Mouse (Mus musculus) hindbrain, embryonic 12.5 days (tissue): ENCODE measurements at regions not wholly inside any gene's neighbourhood (a gene's known extent, or its start where the extent isn't known, plus 50 kb on each side); places are given as distances from the start of the nearest gene placed in this dataset.

Source experiments
- ATAC-seq: fragments of 200-750 bp; cut with Nextera tagmentation; 2 replicates; pipeline ENCODE4 v1.8.0; 2017; ENCODE audit warnings: moderate TSS enrichment; ENCODE audit not compliant: low FRiP score
- H3K27ac ChIP-seq: fragments of 300-500 bp; sonication (generic); 2 replicates; pipeline ENCODE4 v1.5.1; 2016; ENCODE audit warnings: mild to moderate bottlenecking
- H3K27me3 ChIP-seq: fragments of 300-500 bp; sonication (generic); 2 replicates; pipeline ENCODE4 v1.6.1; 2016; ENCODE audit warnings: mild to moderate bottlenecking
- H3K36me3 ChIP-seq: fragments of 300-500 bp; sonication (generic); 2 replicates; pipeline ENCODE4 v1.6.1; 2016; ENCODE audit warnings: mild to moderate bottlenecking
- H3K4me1 ChIP-seq: fragments of 300-500 bp; sonication (generic); 2 replicates; pipeline ENCODE4 v1.6.1; 2016
- H3K4me2 ChIP-seq: fragments of 300-500 bp; sonication (generic); replicated peaks from 2 replicates; pipeline ENCODE4 v1.6.1; 2016; ENCODE audit warnings: mild to moderate bottlenecking
- H3K4me3 ChIP-seq: fragments of 300-500 bp; sonication (generic); 2 replicates; pipeline ENCODE4 v1.5.1; 2016; ENCODE audit warnings: mild to moderate bottlenecking
- H3K9ac ChIP-seq: fragments of 300-500 bp; sonication (generic); 2 replicates; pipeline ENCODE4 v1.6.1; 2016; ENCODE audit warnings: mild to moderate bottlenecking, moderate library complexity
- H3K9me3 ChIP-seq: fragments of 300-500 bp; sonication (generic); replicated peaks from 2 replicates; pipeline ENCODE4 v1.6.1; 2016; ENCODE audit warnings: mild to moderate bottlenecking
- WGBS: fragments of 180-500 bp; shearing (Covaris S2); methylation state at CpG from one replicate; pipeline ENCODE4 v1.1.7; 2016; 5-methylcytosine and 5-hydroxymethylcytosine counted together

DNA sequence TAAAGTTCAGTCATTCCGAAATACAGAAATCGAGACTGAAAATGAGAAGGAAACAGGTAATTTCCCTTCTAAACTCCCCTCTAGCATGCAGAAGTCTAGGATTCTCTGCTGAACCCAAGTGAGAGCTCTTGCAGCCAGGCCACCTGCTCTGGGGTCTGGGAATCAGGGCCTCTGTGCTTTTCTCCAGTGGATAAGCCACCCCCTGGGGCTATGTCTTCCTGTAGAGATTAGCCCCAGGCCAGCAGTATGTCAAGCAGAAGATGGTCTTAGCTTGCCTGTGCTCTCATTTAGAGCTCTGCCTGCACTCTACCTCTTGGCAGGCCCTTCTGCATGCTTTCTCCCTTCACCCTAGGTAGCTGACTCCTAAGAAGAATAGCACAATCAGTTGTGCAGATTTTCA lies 56.2 kb upstream of the Gramd1b start:
- no peak for ATAC-seq
- Histone ChIP-seq H3K4me3 (no peak overlapping the region), H3K9me3 (no peaks in the 10 kb centered on the region), H3K4me2 (no peak overlapping the region), H3K4me1 (no peaks in the 10 kb centered on the region), H3K27me3 (no peaks in the 10 kb centered on the region), H3K9ac (no peak overlapping the region), H3K36me3 (no peaks in the 10 kb centered on the region), H3K27ac (no peak overlapping the region)
- WGBS: 79% methylated on average over 2 of the region's 2 CpGs

GRCm38 (mm10) chr9:40586581-40586980 lies 55.4 kb upstream of the Gramd1b start:
- no peak for ATAC-seq
- Histone ChIP-seq H3K36me3 (no peaks in the 10 kb centered on the region), H3K4me2 (no peak overlapping the region), H3K27me3 (no peaks in the 10 kb centered on the region), H3K4me3 (no peak overlapping the region), H3K27ac (no peak overlapping the region), H3K4me1 (no peaks in the 10 kb centered on the region), H3K9me3 (no peaks in the 10 kb centered on the region), H3K9ac (no peak overlapping the region)
- 91% methylated on average over 7 of the region's 7 CpGs for WGBS

- Histone ChIP-seq H3K4me3 (no peak overlapping the region), H3K4me1 (no peaks in the 10 kb centered on the region), H3K27me3 (no peaks in the 10 kb centered on the region), H3K9ac (no peak overlapping the region), H3K36me3 (no peaks in the 10 kb centered on the region), H3K27ac (no peak overlapping the region), H3K4me2 (no peak overlapping the region), H3K9me3 (no peaks in the 10 kb centered on the region)
- no peak for ATAC-seq
- 50% methylated on average over 11 of the region's 11 CpGs for WGBS
These were observed 52.4 kb upstream of the Gramd1b start for GRCm38 (mm10) chr9:40583554-40583953.

GRCm38 (mm10) chr9:40581854-40582253 lies 50.7 kb upstream of the Gramd1b start:
- Histone ChIP-seq H3K36me3 (no peaks in the 10 kb centered on the region), H3K9ac (no peak overlapping the region), H3K4me2 (no peak overlapping the region), H3K9me3 (no peaks in the 10 kb centered on the region), H3K4me1 (no peaks in the 10 kb centered on the region), H3K27me3 (no peaks in the 10 kb centered on the region), H3K4me3 (no peak overlapping the region), H3K27ac (no peak overlapping the region)
- no peak for ATAC-seq
- 69% methylated on average over 2 of the region's 2 CpGs for WGBS
